17 mouse cellular contexts compared by ENCODE assay signal in the genomic region with DNA sequence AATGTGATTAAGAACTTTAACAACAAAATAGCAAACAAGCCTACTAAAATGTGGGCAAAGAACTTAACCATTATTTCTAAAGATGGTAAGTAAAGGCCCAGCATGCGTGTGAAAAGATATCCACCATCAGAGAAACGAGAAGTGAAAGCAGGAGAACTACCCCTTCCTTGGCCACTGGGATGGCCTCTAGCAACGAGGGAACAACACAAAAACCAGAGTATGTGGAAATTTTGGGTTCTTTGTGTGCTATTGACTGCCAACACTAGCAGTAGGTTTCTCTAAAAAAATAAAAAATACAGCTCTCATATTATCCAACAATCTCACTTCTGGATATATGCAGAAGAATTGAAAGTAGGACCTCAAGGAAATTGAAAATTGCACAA.
"Had no signal": no experiment of that assay in that cellular context is flagged by ENCODE, and none has a peak within 500 bp of the region (broad histone marks: within the 10 kb centered on the region; RNA-seq: fewer than 3 reads in every experiment).

No protein-coding gene starts in this region.

- H3K4me2 ChIP-seq: liver, embryonic 13.5 days; midbrain, embryonic 12.5 days; midbrain, embryonic 15.5 days; neural tube, embryonic 13.5 days had no signal

- H3K9me3 ChIP-seq: liver, embryonic 13.5 days; midbrain, embryonic 12.5 days; midbrain, embryonic 15.5 days; neural tube, embryonic 13.5 days had no signal

- H3K27ac ChIP-seq: kidney, postnatal 0 days; layer of hippocampus, adult 2 months; liver, embryonic 13.5 days; midbrain, embryonic 12.5 days; midbrain, embryonic 15.5 days; neural tube, embryonic 13.5 days; stomach, postnatal 0 days had no signal

- H3K27me3 ChIP-seq: midbrain, embryonic 15.5 days; neural tube, embryonic 13.5 days had no signal

- H3K4me1 ChIP-seq: liver, embryonic 13.5 days; midbrain, embryonic 12.5 days; midbrain, embryonic 15.5 days; neural tube, embryonic 13.5 days had no signal

- ATAC-seq: midbrain, embryonic 15.5 days had no signal

- H3K36me3 ChIP-seq: liver, embryonic 13.5 days; midbrain, embryonic 12.5 days; midbrain, embryonic 15.5 days; neural tube, embryonic 13.5 days had no signal

- H3K9ac ChIP-seq: liver, embryonic 13.5 days; midbrain, embryonic 12.5 days; midbrain, embryonic 15.5 days; neural tube, embryonic 13.5 days had no signal

- H3K4me3 ChIP-seq: layer of hippocampus, adult 2 months; liver, embryonic 13.5 days; midbrain, embryonic 12.5 days; midbrain, embryonic 15.5 days; myocyte; neural tube, embryonic 13.5 days had no signal

- DNase-seq: kidney, adult 18-20 months; kidney, postnatal 25 days; layer of hippocampus, adult 9-11 months; liver, embryonic 13.5 days; lung, adult 2 months; lung, postnatal 14 days; retina, postnatal 1 day; thymus, adult 2 months; thymus, postnatal 14 days; thymus, postnatal 4 days had no signal
